Mouse (Mus musculus) lung, embryonic 14.5 days (tissue): Measurements from ENCODE around the gene Rab6b. TPM values are rescaled to one million over a fixed set of nuclear protein-coding genes. Genes with fewer than 3 reads are reported as not detected.

Experiments
- ATAC-seq: fragments of 200-750 bp; cut with Nextera tagmentation; 2 replicates; pipeline ENCODE4 v1.8.0; 2017; ENCODE audit warnings: mild to moderate bottlenecking, moderate TSS enrichment, moderate library complexity; ENCODE audit not compliant: insufficient read depth
- DNase-seq: peaks from one replicate; pipeline ENCODE4 v3.0.0-alpha.2; 2015
- H3K27ac ChIP-seq: fragments of 300-500 bp; sonication (generic); 2 replicates; pipeline ENCODE4 v1.5.1; 2014; ENCODE audit warnings: low read depth, mild to moderate bottlenecking, moderate library complexity
- H3K27me3 ChIP-seq: fragments of 300-500 bp; sonication (generic); 2 replicates; pipeline ENCODE4 v1.6.1; 2014; ENCODE audit warnings: low read length, control low read depth; ENCODE audit not compliant: insufficient read depth
- H3K36me3 ChIP-seq: fragments of 300-500 bp; sonication (generic); 2 replicates; pipeline ENCODE4 v1.6.1; 2014; ENCODE audit warnings: control low read depth; ENCODE audit not compliant: insufficient read depth
- H3K4me1 ChIP-seq: fragments of 300-500 bp; sonication (generic); 2 replicates; pipeline ENCODE4 v1.6.1; 2014; ENCODE audit warnings: antibody characterized with exemption, control low read depth; ENCODE audit not compliant: insufficient read depth
- H3K4me2 ChIP-seq: fragments of 300-500 bp; sonication (generic); 2 replicates; pipeline ENCODE4 v1.6.1; 2014; ENCODE audit warnings: mild to moderate bottlenecking
- H3K4me3 ChIP-seq: fragments of 300-500 bp; sonication (generic); 2 replicates; pipeline ENCODE4 v1.5.1; 2014; ENCODE audit warnings: low read depth, low read length
- H3K9ac ChIP-seq: fragments of 300-500 bp; sonication (generic); 2 replicates; pipeline ENCODE4 v1.6.1; 2014
- H3K9me3 ChIP-seq: fragments of 300-500 bp; sonication (generic); 2 replicates; pipeline ENCODE4 v1.6.1; 2016; ENCODE audit warnings: low read depth, low read length, control low read depth
- CTCF ChIP-seq: IDR thresholded peaks from 2 replicates; pipeline ENCODE4 v1.5.1; 2016; ENCODE audit warnings: antibody characterized with exemption, low read depth
- WGBS: fragments of 180-500 bp; shearing (Covaris S2); extraction: QIAGEN DNeasy Blood & Tissue Kit; methylation state at CpG from one replicate; pipeline ENCODE4 v1.1.7; 2014; 5-methylcytosine and 5-hydroxymethylcytosine counted together
- polyA plus RNA-seq: library from polyadenylated mRNA; unstranded; fragments of >200 nt; fragmentation: Nextera tagmentation; extraction: Ambion mirVana; gene quantifications from 2 replicates; pipeline ENCODE4 v1.2.1, GENCODE M21; 2014

Gene Rab6b
- polyA plus RNA-seq, 1 experiment from 2014 or later = 1.5 TPM

DNA sequence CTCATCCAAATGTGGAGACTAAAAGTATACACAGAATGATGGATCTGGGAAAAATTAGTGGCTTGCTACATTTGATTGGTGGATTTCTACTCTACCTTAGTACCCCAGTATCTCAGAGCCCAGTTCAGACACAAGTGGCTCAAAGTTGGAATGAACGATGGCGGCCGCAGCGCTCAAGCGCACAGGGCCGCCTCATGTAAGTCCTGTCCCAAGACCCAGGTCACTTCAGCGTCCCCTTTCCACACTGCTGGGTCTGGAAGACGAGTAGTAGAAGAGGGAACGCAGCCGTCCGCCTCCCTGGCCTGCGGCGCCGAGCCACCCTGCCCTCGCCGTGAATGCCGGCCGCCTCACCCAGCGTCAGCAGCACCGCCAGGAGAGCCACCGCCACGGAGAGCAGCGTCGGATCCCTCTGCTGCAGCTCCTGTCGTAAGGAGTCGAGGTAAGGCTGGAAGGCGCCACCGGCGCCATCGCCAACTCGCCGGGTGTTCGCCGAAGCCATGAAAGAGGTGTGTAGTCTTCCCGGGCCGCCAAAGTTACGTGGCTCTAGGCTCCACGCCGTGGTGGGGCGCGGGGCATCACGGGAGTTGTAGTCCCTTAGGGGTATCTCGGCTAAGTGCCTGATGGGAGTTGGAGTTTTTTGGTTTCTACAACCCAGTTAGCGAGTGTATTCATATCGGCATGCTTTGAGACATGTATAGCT is 90.1 kb downstream of the Rab6b start, which contains the start of gene Srprb:
Gene Srprb, minus strand, starts transcription at position 577 of the 700 bp plus-strand sequence.
- H3K9me3 ChIP-seq = no peaks in the 10 kb centered on the region
- no peaks in the 10 kb centered on the region for H3K27me3 ChIP-seq
- DNase-seq (peak; percentile 97), ATAC-seq (peak; percentile 98)
- H3K4me3 ChIP-seq = peak within 1 kb of the TSS; percentile 79
- H3K27ac ChIP-seq = peak within 1 kb of the TSS; percentile 87
- WGBS = under 1% methylated on average over 45 of the region's 45 CpGs
- H3K36me3 ChIP-seq = peaks cover 32% of the 10 kb centered on the region
- H3K4me2 ChIP-seq = peak within 1 kb of the TSS; percentile 71
- H3K4me1 ChIP-seq = no peaks in the 10 kb centered on the region
- peak within 1 kb of the TSS; percentile 77 for H3K9ac ChIP-seq
- no peak for TF ChIP-seq CTCF

DNA sequence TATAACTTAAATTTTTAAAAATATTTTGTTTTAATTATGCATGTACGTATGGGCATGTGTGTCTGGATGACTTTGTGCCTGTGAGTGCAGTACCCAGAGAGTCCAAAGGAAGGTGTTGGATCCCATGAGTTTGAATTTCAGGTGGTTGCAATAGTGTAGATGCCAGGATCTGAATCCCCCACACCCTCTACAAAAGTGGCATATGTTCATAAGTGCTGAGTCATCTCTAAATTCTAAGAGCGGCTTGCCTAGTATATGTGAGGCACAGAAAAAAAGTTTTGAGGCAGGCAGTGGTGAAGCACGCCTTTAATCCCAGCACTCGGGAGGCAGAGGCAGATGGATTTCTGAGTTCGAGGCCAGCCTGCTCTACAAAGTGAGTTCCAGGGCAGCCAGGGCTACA is 94.2 kb downstream of the Rab6b start:
- Histone ChIP-seq H3K36me3 (no peaks in the 10 kb centered on the region), H3K9ac (no peak overlapping the region)
- TF ChIP-seq CTCF = no peak

DNA sequence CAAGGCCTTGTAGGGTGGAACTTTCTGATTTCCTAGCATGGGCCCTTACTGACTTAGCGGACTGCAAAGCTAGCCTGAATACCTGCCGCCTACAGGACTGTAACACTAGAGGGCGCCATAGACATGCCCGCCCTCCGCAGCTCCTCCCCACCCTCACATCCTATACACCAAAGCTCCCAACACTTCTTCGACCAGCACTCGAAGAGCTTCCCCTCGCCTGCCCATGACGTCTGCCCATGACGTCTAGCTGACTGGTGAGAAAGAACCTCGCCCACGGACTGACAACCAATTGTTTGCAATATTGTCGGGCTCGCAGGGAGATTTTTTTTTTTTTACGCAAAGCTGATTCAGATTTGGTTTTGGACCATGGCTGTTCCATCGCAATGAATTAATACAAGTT is 96.3 kb downstream of the Rab6b start:
- H3K4me2 ChIP-seq = peak overlapping the region; percentile 55
- H3K27me3 ChIP-seq = no peaks in the 10 kb centered on the region
- 7% methylated on average over 16 of the region's 16 CpGs for whole genome bisulfite sequencing
- no peaks in the 10 kb centered on the region for H3K4me1 ChIP-seq
- no peak overlapping the region for H3K4me3 ChIP-seq
- peak; percentile 91 for ATAC-seq
- peak; percentile 92 for TF ChIP-seq CTCF
- DNase-seq = peak; percentile 92
- no peaks in the 10 kb centered on the region for H3K36me3 ChIP-seq
- no peak overlapping the region for H3K9ac ChIP-seq
- no peaks in the 10 kb centered on the region for H3K9me3 ChIP-seq
- no peak overlapping the region for H3K27ac ChIP-seq

More for the DNA sequence above, 94.2 kb downstream of the Rab6b start:
- no peak overlapping the region for H3K27ac ChIP-seq
- ATAC-seq (no peak), DNase-seq (no peak)
- no peak overlapping the region for H3K4me3 ChIP-seq
- H3K27me3 ChIP-seq = no peaks in the 10 kb centered on the region
- H3K9me3 ChIP-seq = no peaks in the 10 kb centered on the region
- no peak overlapping the region for H3K4me2 ChIP-seq
- WGBS = 88% methylated on average over 5 of the region's 5 CpGs
- no peaks in the 10 kb centered on the region for H3K4me1 ChIP-seq

DNA sequence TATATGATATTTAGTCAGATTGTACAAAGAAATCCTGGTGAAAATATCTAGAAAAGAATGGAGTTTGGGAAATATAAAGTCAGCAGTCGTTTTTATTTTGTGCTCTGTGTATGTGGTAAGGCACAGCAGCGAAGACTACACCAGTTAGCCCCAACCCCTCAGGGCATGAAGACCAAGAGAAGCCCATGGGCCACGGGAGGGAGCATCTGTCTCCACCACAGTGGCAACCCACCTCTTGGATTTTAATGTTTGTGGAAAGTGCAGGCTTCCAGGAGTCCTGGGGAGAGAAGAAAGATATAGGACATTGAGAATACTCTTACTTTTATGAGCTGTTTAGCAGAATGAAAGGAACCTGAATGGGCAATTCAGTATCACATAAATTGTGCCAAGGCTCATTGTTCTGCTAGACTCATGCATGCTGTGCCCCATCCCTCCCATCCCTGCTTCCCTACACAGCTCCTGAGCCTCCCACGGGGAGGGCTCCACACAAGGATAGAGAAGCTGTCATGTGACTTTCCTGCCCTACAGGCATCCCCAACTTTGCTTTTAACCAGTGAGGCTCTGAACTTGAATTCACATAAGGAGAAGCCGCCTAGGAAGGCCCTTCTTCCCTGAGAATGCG is 97.3 kb downstream of the Rab6b start:
- ATAC-seq = no peak
- no peak for TF ChIP-seq CTCF
- H3K9me3 ChIP-seq = no peaks in the 10 kb centered on the region
- no peak overlapping the region for H3K4me3 ChIP-seq
- no peaks in the 10 kb centered on the region for H3K36me3 ChIP-seq
- no peak overlapping the region for H3K27ac ChIP-seq
- no peak overlapping the region for H3K4me2 ChIP-seq
- no peak overlapping the region for H3K9ac ChIP-seq
- 63% methylated on average over 6 of the region's 6 CpGs for WGBS
- H3K4me1 ChIP-seq = no peaks in the 10 kb centered on the region
- no peak for DNase-seq
- H3K27me3 ChIP-seq = no peaks in the 10 kb centered on the region

DNA sequence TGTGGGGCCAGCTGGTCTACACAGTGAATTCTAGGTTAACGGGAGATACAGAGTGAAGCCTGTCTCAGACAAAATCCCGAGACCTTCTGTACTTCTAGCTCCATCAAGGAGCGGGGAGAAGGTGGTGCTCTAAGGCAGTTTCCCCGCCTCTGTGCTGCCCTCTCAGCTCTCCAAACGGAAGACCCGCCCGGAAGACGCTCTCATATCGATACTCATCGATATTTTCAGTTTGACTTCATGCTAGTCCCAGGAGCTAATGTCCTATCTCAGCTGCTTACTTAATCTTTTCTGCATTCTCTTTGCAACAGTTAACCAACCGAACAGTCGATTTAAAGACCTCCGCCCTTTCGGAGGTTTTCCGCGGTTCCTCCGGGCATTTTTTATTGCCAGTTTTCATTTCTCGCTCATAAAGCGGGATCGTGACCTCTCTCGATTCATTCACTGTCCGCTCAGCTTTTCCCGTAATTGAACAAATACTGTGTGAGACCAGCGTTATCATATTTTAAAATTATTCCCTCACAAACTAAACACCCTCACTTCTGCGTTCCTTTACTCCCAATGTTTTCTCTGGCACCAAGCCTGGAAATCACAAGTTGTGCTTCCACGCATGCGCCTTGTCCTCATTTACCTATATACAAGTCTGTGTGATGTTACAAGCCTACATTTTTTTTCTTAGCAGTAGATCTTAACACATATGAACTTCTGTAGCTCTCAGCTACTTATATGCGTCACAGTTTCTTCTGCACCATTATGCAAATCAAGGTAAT is 101.2 kb downstream of the Rab6b start:
- Histone ChIP-seq H3K4me3 (peak overlapping the region; percentile 19; the same call in 1 of the 2 replicates), H3K9me3 (no peaks in the 10 kb centered on the region), H3K36me3 (no peaks in the 10 kb centered on the region), H3K9ac (no peak overlapping the region), H3K4me1 (no peaks in the 10 kb centered on the region), H3K27me3 (no peaks in the 10 kb centered on the region), H3K4me2 (peak overlapping the region; percentile 46), H3K27ac (no peak overlapping the region)
- DNase-seq (peak; percentile 69), ATAC-seq (no peak)
- 66% methylated on average over 28 of the region's 28 CpGs for WGBS
- no peak for TF ChIP-seq CTCF

DNA sequence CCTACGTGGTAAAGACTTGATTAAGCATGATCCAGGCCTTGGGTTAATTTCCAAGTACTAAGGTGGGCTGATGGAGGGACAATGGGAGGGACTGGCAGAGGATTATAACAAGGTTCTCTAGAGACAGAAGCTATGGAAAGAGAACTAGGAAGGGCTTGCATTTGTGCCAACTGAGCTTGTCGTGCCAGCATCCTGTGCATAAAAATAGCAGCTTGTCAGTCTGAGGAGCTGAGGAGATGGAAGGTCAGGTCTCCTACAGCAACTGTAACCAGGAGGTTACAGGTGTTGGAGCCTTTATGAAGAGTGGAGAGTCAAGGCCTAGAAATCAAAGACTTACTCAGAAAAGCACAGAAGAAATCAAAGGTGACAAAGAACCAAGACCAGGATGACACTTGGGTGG is 102.0 kb downstream of the Rab6b start:
- DNase-seq = no peak
- ATAC-seq = no peak
- Histone ChIP-seq H3K4me3 (no peak overlapping the region), H3K9ac (no peak overlapping the region), H3K4me1 (no peaks in the 10 kb centered on the region), H3K36me3 (no peaks in the 10 kb centered on the region), H3K27ac (no peak overlapping the region), H3K9me3 (no peaks in the 10 kb centered on the region), H3K27me3 (no peaks in the 10 kb centered on the region), H3K4me2 (no peak overlapping the region)
- no peak for TF ChIP-seq CTCF
- 72% methylated on average over 2 of the region's 2 CpGs for WGBS

DNA sequence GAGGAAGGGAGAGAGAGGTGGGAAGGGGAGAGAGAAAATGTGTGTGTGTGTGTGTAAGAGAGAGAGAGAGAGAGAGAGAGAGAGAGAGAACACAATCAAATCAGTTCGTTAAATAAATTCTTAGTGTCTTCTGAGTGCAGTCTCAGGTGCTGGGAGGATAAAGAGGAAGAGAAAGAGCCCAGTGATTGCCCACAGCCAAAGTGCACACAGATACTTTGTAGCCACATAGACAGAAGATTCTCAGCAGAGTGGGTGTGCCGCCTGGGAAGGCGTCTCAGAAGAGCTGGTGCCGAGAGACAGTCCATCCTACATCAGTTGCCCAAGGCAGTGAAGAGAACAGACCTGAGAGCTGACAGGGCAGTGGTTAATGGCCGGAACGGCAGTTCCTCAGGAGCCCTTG is 102.7 kb downstream of the Rab6b start:
- no peaks in the 10 kb centered on the region for H3K36me3 ChIP-seq

More for the DNA sequence above, 102.7 kb downstream of the Rab6b start:
- no peak for ATAC-seq
- Histone ChIP-seq H3K4me2 (no peak overlapping the region), H3K27ac (no peak overlapping the region), H3K9me3 (no peaks in the 10 kb centered on the region), H3K9ac (no peak overlapping the region), H3K4me1 (no peaks in the 10 kb centered on the region), H3K27me3 (no peaks in the 10 kb centered on the region), H3K4me3 (no peak overlapping the region)
- TF ChIP-seq CTCF = no peak
- WGBS = 69% methylated on average over 6 of the region's 6 CpGs
- no peak for DNase-seq
